Mouse (Mus musculus) limb, embryonic 15.5 days (tissue): Measurements from ENCODE around the gene Zfp651. TPM values are rescaled to one million over a fixed set of nuclear protein-coding genes. Genes with fewer than 3 reads are reported as not detected.

ENCODE experiments used
- ATAC-seq: fragments of 200-750 bp; cut with Nextera tagmentation; 2 replicates; pipeline ENCODE4 v1.8.0; 2017; ENCODE audit warnings: low read depth, moderate TSS enrichment; ENCODE audit not compliant: insufficient number of reproducible peaks, low FRiP score, low TSS enrichment
- H3K27ac ChIP-seq: fragments of 300-500 bp; sonication (generic); 2 replicates; pipeline ENCODE4 v1.5.1; 2015; ENCODE audit warnings: moderate library complexity, mild to moderate bottlenecking, inconsistent platforms
- H3K27me3 ChIP-seq: fragments of 300-500 bp; sonication (generic); 2 replicates; pipeline ENCODE4 v1.6.1; 2015; ENCODE audit warnings: inconsistent platforms
- H3K36me3 ChIP-seq: fragments of 300-500 bp; sonication (generic); 2 replicates; pipeline ENCODE4 v1.6.1; 2015; ENCODE audit warnings: inconsistent platforms
- H3K4me1 ChIP-seq: fragments of 300-500 bp; sonication (generic); 2 replicates; pipeline ENCODE4 v1.6.1; 2015; ENCODE audit warnings: inconsistent platforms
- H3K4me2 ChIP-seq: fragments of 300-500 bp; sonication (generic); 2 replicates; pipeline ENCODE4 v1.6.1; 2015; ENCODE audit warnings: mild to moderate bottlenecking, inconsistent platforms
- H3K4me3 ChIP-seq: fragments of 300-500 bp; sonication (generic); 2 replicates; pipeline ENCODE4 v1.5.1; 2015; ENCODE audit warnings: mild to moderate bottlenecking, inconsistent platforms
- H3K9ac ChIP-seq: fragments of 300-500 bp; sonication (generic); 2 replicates; pipeline ENCODE4 v1.6.1; 2015; ENCODE audit warnings: inconsistent platforms
- H3K9me3 ChIP-seq: fragments of 300-500 bp; sonication (generic); 2 replicates; pipeline ENCODE4 v1.6.1; 2016; ENCODE audit warnings: inconsistent platforms
- WGBS: fragments of 180-500 bp; shearing (Covaris S2); methylation state at CpG from one replicate; pipeline ENCODE4 v1.1.7; 2015; 5-methylcytosine and 5-hydroxymethylcytosine counted together
- polyA plus RNA-seq: library from polyadenylated mRNA; unstranded; fragments of >200 nt; fragmentation: Nextera tagmentation; extraction: Ambion mirVana; gene quantifications from 2 replicates; pipeline ENCODE4 v1.2.1, GENCODE M21; 2015

The Zfp651 gene
- polyA plus RNA-seq, 1 experiment from 2014 or later: 29.6 TPM

- Histone ChIP-seq H3K9ac (no peak overlapping the region), H3K36me3 (peaks cover 75% of the 10 kb centered on the region), H3K27ac (no peak overlapping the region), H3K9me3 (no peaks in the 10 kb centered on the region), H3K4me3 (no peak overlapping the region), H3K27me3 (no peaks in the 10 kb centered on the region), H3K4me2 (no peak overlapping the region), H3K4me1 (peaks cover 55% of the 10 kb centered on the region)
- no peak for ATAC-seq
- WGBS: 86% methylated on average over 16 of the region's 16 CpGs
These were observed 6.2 kb downstream of the Zfp651 start for GRCm38 (mm10) chr9:121765166-121765855.

DNA sequence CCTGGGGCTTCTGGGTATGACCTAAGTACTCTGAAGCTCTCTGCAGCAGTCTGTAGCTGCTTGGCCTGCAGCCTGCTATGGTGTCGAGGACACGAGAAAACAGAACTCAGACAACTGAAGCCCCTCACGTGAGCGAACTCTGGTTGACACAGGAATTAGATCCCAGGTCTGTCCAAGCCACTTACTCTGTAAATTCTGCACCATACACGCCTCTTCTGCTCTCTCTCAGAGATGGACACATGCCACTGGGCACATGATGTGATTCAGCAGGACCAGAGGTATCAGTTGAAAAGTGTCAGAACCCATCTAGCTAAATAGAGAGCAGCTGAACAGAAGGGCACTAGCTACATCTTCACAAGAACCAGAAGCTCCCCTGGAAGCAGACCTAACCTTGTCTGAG, 13.3 kb downstream of the Zfp651 start:
- H3K9me3 ChIP-seq: no peaks in the 10 kb centered on the region
- no peak overlapping the region for H3K4me3 ChIP-seq
- H3K27ac ChIP-seq: no peak overlapping the region
- H3K36me3 ChIP-seq: peaks cover 18% of the 10 kb centered on the region
- 63% methylated on average over 5 of the region's 5 CpGs for WGBS
- H3K27me3 ChIP-seq: peaks cover 20% of the 10 kb centered on the region
- no peak overlapping the region for H3K9ac ChIP-seq
- no peak for ATAC-seq
- H3K4me1 ChIP-seq: peaks cover 19% of the 10 kb centered on the region
- no peak overlapping the region for H3K4me2 ChIP-seq

DNA sequence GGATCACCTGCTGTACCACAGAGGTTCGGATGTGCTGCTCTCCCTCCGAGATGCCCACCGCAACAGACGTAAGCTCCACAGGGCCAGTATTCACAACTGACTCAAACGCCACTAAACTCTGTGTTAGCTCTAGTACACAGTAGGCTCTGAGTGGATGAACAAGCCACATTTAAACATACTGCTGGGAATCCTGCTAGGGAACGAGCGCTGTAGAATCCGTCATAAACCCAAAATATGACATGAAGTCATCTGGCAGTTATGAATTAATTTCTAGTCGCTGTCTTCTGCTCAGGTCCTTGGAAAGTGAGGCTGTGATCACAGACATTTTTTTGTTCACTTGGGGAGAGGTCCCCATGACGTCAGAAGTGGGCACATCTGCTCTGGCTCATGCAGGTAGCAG, 16.8 kb downstream of the Zfp651 start:
- no peaks in the 10 kb centered on the region for H3K36me3 ChIP-seq
- peaks cover 49% of the 10 kb centered on the region for H3K27me3 ChIP-seq
- no peak overlapping the region for H3K4me3 ChIP-seq
- WGBS: 74% methylated on average over 10 of the region's 10 CpGs
- no peak overlapping the region for H3K9ac ChIP-seq
- no peaks in the 10 kb centered on the region for H3K9me3 ChIP-seq
- peaks cover 23% of the 10 kb centered on the region for H3K4me1 ChIP-seq
- no peak for ATAC-seq
- H3K4me2 ChIP-seq: no peak overlapping the region
- H3K27ac ChIP-seq: no peak overlapping the region

DNA sequence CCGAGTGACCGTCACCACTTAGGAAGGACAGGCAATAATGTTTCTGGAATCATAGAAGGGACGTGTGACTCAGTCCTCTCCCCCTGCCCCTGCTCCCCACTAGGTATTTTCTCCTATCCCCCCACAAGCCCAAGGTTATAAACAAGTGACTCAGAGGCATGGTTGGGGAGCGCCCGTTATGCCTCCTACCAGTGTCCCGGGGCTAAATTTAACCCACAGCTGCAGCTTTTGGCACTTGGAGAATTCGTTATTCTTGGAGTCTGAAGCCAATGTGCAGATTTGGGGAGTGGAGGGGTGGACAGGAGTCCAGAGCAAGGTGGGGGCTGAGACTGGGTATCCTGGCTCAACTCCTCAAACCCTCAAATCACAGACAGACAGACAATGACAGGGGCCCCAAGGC, 17.4 kb downstream of the Zfp651 start:
- no peaks in the 10 kb centered on the region for H3K36me3 ChIP-seq
- H3K4me3 ChIP-seq: no peak overlapping the region
- peaks cover 49% of the 10 kb centered on the region for H3K27me3 ChIP-seq
- no peaks in the 10 kb centered on the region for H3K9me3 ChIP-seq
- peaks cover 23% of the 10 kb centered on the region for H3K4me1 ChIP-seq
- WGBS: 58% methylated on average over 7 of the region's 7 CpGs
- peak; percentile 3; the same call in 1 of the 2 replicates for ATAC-seq
- no peak overlapping the region for H3K27ac ChIP-seq
- no peak overlapping the region for H3K9ac ChIP-seq
- H3K4me2 ChIP-seq: no peak overlapping the region

DNA sequence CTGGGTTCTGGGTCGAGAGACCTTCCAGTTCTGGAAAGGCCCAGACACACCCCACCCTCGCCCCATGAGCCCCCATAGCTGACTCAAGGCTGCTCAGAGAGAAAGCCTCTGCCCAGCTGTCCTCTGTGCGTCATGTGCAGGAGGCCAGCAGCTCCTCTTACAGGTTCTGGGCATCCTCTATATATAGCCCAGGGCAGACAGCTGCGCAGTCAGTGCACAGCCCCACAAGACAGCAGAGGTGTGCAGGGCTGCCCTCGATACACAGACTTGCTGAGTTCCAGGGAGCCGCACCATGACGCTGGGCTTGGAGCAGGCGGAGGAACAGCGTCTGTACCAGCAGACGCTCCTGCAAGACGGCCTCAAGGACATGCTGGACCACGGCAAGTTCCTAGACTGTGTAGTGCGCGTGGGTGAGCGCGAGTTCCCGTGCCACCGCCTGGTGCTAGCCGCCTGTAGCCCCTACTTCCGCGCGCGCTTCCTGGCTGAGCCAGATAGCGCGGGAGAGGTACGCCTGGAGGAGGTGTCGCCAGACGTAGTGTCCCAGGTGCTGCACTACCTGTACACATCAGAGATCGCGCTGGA, 18.4 kb downstream of the Zfp651 start, which contains the start of gene Klhl40:
Gene Klhl40, plus strand, starts transcription at position 124 of the 582 bp plus-strand sequence.
- peaks cover 23% of the 10 kb centered on the region for H3K4me1 ChIP-seq
- H3K27me3 ChIP-seq: peaks cover 49% of the 10 kb centered on the region
- peak within 1 kb of the TSS; percentile 35 for H3K4me3 ChIP-seq
- H3K36me3 ChIP-seq: no peaks in the 10 kb centered on the region
- WGBS: 15% methylated on average over 30 of the region's 30 CpGs
- H3K27ac ChIP-seq: peak within 1 kb of the TSS; percentile 8; the same call in 1 of the 2 replicates
- H3K9ac ChIP-seq: peak within 1 kb of the TSS; percentile 5; the same call in 1 of the 2 replicates
- H3K9me3 ChIP-seq: no peaks in the 10 kb centered on the region
- ATAC-seq: peak; percentile 42; the same call in 1 of the 2 replicates
- peak within 1 kb of the TSS; percentile 64 for H3K4me2 ChIP-seq

GRCm38 (mm10) chr9:121778066-121778624, 19.0 kb downstream of the Zfp651 start:
- H3K9ac ChIP-seq: peak overlapping the region; percentile 5; the same call in 1 of the 2 replicates
- 14% methylated on average over 54 of the region's 54 CpGs for whole genome bisulfite sequencing
- peaks cover 23% of the 10 kb centered on the region for H3K4me1 ChIP-seq
- ATAC-seq: no peak
- peak overlapping the region; percentile 35 for H3K4me3 ChIP-seq
- H3K27me3 ChIP-seq: peaks cover 49% of the 10 kb centered on the region
- no peak overlapping the region; the same call in 1 of the 2 replicates for H3K27ac ChIP-seq
- peak overlapping the region; percentile 64 for H3K4me2 ChIP-seq
- no peaks in the 10 kb centered on the region for H3K9me3 ChIP-seq
- H3K36me3 ChIP-seq: no peaks in the 10 kb centered on the region

DNA sequence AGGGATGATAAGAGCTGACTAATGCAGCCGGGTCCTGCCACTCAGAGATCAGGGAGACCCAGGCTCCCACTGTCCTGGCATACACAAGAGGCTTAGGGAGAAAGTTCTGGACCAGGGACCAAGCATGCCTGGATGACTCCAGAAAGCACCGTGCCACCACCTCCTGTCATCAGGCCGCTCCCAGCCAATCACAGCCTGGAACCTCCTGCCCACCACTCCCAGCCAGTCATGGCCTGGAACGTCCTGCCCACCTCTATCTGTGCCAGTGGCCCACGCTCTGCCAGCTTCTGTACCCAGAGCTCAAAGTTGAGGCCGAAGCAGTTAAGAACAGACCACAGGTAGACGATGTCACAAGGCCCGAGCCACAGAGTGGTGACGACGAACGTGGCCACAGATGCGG, 25.7 kb downstream of the Zfp651 start:
- Histone ChIP-seq H3K27me3 (peaks cover 5% of the 10 kb centered on the region), H3K4me1 (0 out of 2 replicates have a peak, but pooled peaks cover 4% of the 10 kb centered on the region), H3K9me3 (no peaks in the 10 kb centered on the region), H3K27ac (no peak overlapping the region), H3K36me3 (no peaks in the 10 kb centered on the region), H3K4me3 (no peak overlapping the region), H3K4me2 (no peak overlapping the region), H3K9ac (no peak overlapping the region)
- no peak for ATAC-seq
- 83% methylated on average over 12 of the region's 12 CpGs for WGBS

DNA sequence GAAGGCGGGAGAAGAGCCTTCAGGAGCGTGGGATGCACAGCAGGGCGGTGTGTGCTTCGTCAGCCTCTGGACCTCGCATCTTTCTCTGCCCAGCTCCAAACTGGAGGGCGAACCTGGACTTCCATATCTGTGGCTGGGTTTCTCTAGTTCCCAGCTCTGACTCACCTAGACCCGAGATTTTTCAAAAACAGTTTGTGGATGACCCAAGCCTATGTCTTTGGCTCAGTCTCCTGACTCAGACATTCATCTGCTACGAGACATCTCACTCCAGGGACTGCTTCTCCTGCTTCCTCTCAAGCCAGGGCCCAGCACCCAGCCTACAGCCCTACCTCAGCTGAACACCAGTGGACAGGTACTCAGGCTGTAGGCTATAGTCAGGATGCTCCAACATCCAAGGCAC, 26.1 kb downstream of the Zfp651 start:
- H3K9me3 ChIP-seq: no peaks in the 10 kb centered on the region
- 0 out of 2 replicates have a peak, but pooled peaks cover 4% of the 10 kb centered on the region for H3K4me1 ChIP-seq
- H3K9ac ChIP-seq: no peak overlapping the region
- H3K4me3 ChIP-seq: no peak overlapping the region
- H3K4me2 ChIP-seq: no peak overlapping the region
- no peak for ATAC-seq
- no peaks in the 10 kb centered on the region for H3K36me3 ChIP-seq
- WGBS: 83% methylated on average over 8 of the region's 8 CpGs
- H3K27ac ChIP-seq: no peak overlapping the region
- H3K27me3 ChIP-seq: peaks cover under 1% of the 10 kb centered on the region; the same call in 1 of the 2 replicates

- H3K27me3 ChIP-seq: 0 out of 2 replicates have a peak, but pooled peaks cover 3% of the 10 kb centered on the region
- H3K36me3 ChIP-seq: no peaks in the 10 kb centered on the region
- WGBS: 64% methylated on average over 2 of the region's 2 CpGs
- no peak overlapping the region for H3K4me2 ChIP-seq
- ATAC-seq: no peak
- no peak overlapping the region for H3K27ac ChIP-seq
- H3K9ac ChIP-seq: no peak overlapping the region
- H3K4me3 ChIP-seq: no peak overlapping the region
- no peaks in the 10 kb centered on the region for H3K9me3 ChIP-seq
- peaks cover 7% of the 10 kb centered on the region; the same call in 1 of the 2 replicates for H3K4me1 ChIP-seq
These were observed 27.2 kb downstream of the Zfp651 start for GRCm38 (mm10) chr9:121786359-121786758.

GRCm38 (mm10) chr9:121791206-121791605, 32.1 kb downstream of the Zfp651 start:
- Histone ChIP-seq H3K9ac (no peak overlapping the region), H3K4me1 (peaks cover 16% of the 10 kb centered on the region; the same call in 1 of the 2 replicates), H3K4me2 (no peak overlapping the region), H3K9me3 (no peaks in the 10 kb centered on the region), H3K36me3 (no peaks in the 10 kb centered on the region), H3K4me3 (no peak overlapping the region), H3K27ac (no peak overlapping the region), H3K27me3 (peaks cover 6% of the 10 kb centered on the region; the same call in 1 of the 2 replicates)
- WGBS: 12% methylated on average over 5 of the region's 5 CpGs
- no peak for ATAC-seq

- Histone ChIP-seq H3K36me3 (no peaks in the 10 kb centered on the region), H3K4me3 (no peak within 1 kb of the TSS), H3K4me2 (no peak within 1 kb of the TSS), H3K9me3 (no peaks in the 10 kb centered on the region), H3K27ac (no peak within 1 kb of the TSS), H3K27me3 (peaks cover 6% of the 10 kb centered on the region; the same call in 1 of the 2 replicates), H3K9ac (no peak within 1 kb of the TSS), H3K4me1 (peaks cover 16% of the 10 kb centered on the region; the same call in 1 of the 2 replicates)
- WGBS: 59% methylated on average over 24 of the region's 24 CpGs
- ATAC-seq: no peak
These were observed 32.8 kb downstream of the Zfp651 start, which contains the start of gene Hhatl for GRCm38 (mm10) chr9:121791757-121792521. TSS of gene Hhatl (minus strand) at chr9:121792507.
